Mouse (Mus musculus): Measurements from ENCODE around the gene Galntl6. TPM values are rescaled to one million over a fixed set of nuclear protein-coding genes. Genes with fewer than 3 reads are reported as not detected.
A peak's percentile ranks its signal among the peaks of the same experiment; 100 is the strongest.

Galntl6 gene
- total RNA-seq, 1 experiment, result 0.09 TPM

DNA sequence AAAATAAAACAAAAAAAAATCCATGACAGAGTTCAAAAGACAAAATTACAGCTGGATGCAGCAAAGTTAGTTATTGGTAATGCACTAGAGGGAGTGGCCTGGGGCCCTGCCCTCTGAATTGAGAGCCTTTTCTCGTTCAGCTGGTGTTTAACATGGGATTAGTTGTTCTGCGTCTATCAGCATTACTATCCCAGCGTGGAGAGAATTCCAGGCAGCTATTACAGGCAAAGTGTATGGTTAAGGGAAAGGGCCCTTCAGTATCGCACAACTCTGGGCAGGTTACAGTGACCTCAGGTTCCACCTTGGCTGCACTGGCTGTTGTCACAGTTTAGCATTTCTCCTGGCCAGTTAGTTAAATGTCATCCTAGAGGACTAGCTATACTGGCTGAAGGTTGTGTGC, 1107.3 kb downstream of the Galntl6 start:
- peaks cover 0 to 2% of the 10 kb centered on the region in 2 experiments; a peak in 1 of 4 replicates for H3K4me1 ChIP-seq (ENCODE audit: control insufficient read depth in 2 of 2, insufficient read depth in 2 of 2, low read length in 2 of 2, poor library complexity in 1 of 2)
- in situ Hi-C loops (cut with MboI; ENCODE audit: low sequenced_read_pairs in 2 of 2, unreplicated experiment in 2 of 2), result loop anchor here in 1 of 2 experiments (10.0 kb wide), 1 partner anchor 260 kb away; no protein-coding TSS in a partner anchor
- no peak for DNase-seq (ENCODE audit: low read depth, low spot score)
- no peak overlapping the region for H3K4me3 ChIP-seq (ENCODE audit: insufficient read depth in 1 of 2, low read depth in 1 of 2, low read length in 2 of 2, poor library complexity in 1 of 2, severe bottlenecking in 1 of 2)
- H3K9me3 ChIP-seq (ENCODE audit: control insufficient read depth, insufficient read depth, low read depth, low read length), result no peaks in the 10 kb centered on the region
- H3K36me3 ChIP-seq (ENCODE audit: control insufficient read depth, insufficient read depth, low read length, poor library complexity, severe bottlenecking), result no peaks in the 10 kb centered on the region
- TF ChIP-seq CHD2 (IDR thresholded peaks at IDR 0.05; ENCODE audit: low read depth, low read length) (no peak), ZC3H11A (IDR thresholded peaks at IDR 0.05; ENCODE audit: borderline replicate concordance, low read depth, low read length) (no peak), ZNF384 (IDR thresholded peaks at IDR 0.05; ENCODE audit: low read depth, low read length) (no peak), HCFC1 (IDR thresholded peaks at IDR 0.05; ENCODE audit: borderline replicate concordance, insufficient read depth, low read length) (no peak), MAFK (IDR thresholded peaks at IDR 0.05; ENCODE audit: insufficient read depth, low read depth, low read length) (no peak)
- H3K9ac ChIP-seq (ENCODE audit: insufficient read depth, low read depth, low read length, poor library complexity, severe bottlenecking), result no peak overlapping the region
- no peak overlapping the region for H3K27ac ChIP-seq (ENCODE audit: insufficient read depth, low read depth, low read length, poor library complexity, severe bottlenecking)

DNA sequence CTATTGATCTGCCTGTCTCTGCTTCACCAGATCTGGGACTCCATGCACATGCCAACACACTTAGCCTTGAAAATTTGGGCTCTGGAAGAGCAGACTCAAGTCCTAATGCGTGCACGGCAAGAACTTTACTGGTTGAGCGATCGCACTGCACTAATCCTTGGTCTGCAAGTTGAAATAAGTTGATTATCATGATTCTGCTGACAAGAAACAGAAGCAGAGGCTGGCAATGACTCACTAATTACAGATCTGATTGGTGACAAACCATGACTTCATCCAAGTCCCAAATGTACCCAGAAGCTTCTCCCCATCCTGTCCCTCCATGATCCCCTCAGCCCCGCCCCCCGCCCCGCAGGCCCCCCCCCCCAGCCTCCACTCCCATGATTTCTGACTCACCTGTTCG, 1108.6 kb downstream of the Galntl6 start:
- no peak overlapping the region for H3K27ac ChIP-seq (ENCODE audit: insufficient read depth, low read depth, low read length, poor library complexity, severe bottlenecking)
- no peak for TF ChIP-seq ZNF384 (IDR thresholded peaks at IDR 0.05; ENCODE audit: low read depth, low read length)
- in situ Hi-C loops (cut with MboI; ENCODE audit: low sequenced_read_pairs in 2 of 2, unreplicated experiment in 2 of 2), result loop anchor here in 1 of 2 experiments (10.0 kb wide), 1 partner anchor 259 kb away; no protein-coding TSS in a partner anchor
- no peak overlapping the region for H3K9ac ChIP-seq (ENCODE audit: insufficient read depth, low read depth, low read length, poor library complexity, severe bottlenecking)
- H3K4me3 ChIP-seq (ENCODE audit: insufficient read depth in 1 of 2, low read depth in 1 of 2, low read length in 2 of 2, poor library complexity in 1 of 2, severe bottlenecking in 1 of 2), result no peak overlapping the region
- no peaks in the 10 kb centered on the region for H3K36me3 ChIP-seq (ENCODE audit: control insufficient read depth, insufficient read depth, low read length, poor library complexity, severe bottlenecking)
- H3K4me1 ChIP-seq (ENCODE audit: control insufficient read depth in 2 of 2, insufficient read depth in 2 of 2, low read length in 2 of 2, poor library complexity in 1 of 2), result peaks cover 0 to 2% of the 10 kb centered on the region in 2 experiments; a peak in 1 of 4 replicates
- no peak for DNase-seq (ENCODE audit: low read depth, low spot score)
- no peaks in the 10 kb centered on the region for H3K9me3 ChIP-seq (ENCODE audit: control insufficient read depth, insufficient read depth, low read depth, low read length)

DNA sequence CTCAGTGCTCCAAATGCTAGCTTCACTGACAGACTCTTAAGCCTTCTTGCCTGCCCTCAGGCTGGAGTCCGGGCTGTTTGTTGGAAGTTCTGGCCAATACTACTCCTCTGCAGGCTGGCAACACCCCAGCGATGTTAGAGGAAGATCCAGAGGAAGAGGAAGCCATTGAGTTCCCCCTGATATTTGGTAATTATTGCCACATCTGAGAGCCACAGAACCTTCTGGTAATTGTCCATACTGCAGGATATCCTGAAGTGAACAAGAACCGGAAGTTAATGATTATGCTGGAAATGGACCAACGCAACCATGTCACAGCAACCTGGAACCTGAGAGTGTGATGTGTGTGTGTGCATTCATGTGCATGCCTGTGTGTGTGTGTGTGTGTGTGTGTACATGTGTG, 1111.2 kb downstream of the Galntl6 start:
- no peak for DNase-seq (ENCODE audit: low read depth, low spot score)
- Histone ChIP-seq H3K9me3 (ENCODE audit: control insufficient read depth, insufficient read depth, low read depth, low read length) (no peaks in the 10 kb centered on the region), H3K36me3 (ENCODE audit: control insufficient read depth, insufficient read depth, low read length, poor library complexity, severe bottlenecking) (no peaks in the 10 kb centered on the region), H3K4me1 (ENCODE audit: control insufficient read depth in 2 of 2, insufficient read depth in 2 of 2, low read length in 2 of 2, poor library complexity in 1 of 2) (peaks cover 0 to 2% of the 10 kb centered on the region in 2 experiments; a peak in 1 of 4 replicates), H3K9ac (ENCODE audit: insufficient read depth, low read depth, low read length, poor library complexity, severe bottlenecking) (no peak overlapping the region), H3K27ac (ENCODE audit: insufficient read depth, low read depth, low read length, poor library complexity, severe bottlenecking) (no peak overlapping the region), H3K4me3 (ENCODE audit: insufficient read depth in 1 of 2, low read depth in 1 of 2, low read length in 2 of 2, poor library complexity in 1 of 2, severe bottlenecking in 1 of 2) (no peak overlapping the region)
- in situ Hi-C loops (cut with MboI; ENCODE audit: low sequenced_read_pairs in 2 of 2, unreplicated experiment in 2 of 2), result loop anchor here in 1 of 2 experiments (10.0 kb wide), 1 partner anchor 256 kb away; no protein-coding TSS in a partner anchor
- TF ChIP-seq ZC3H11A (IDR thresholded peaks at IDR 0.05; ENCODE audit: borderline replicate concordance, low read depth, low read length) (no peak), ZNF384 (IDR thresholded peaks at IDR 0.05; ENCODE audit: low read depth, low read length) (no peak), HCFC1 (IDR thresholded peaks at IDR 0.05; ENCODE audit: borderline replicate concordance, insufficient read depth, low read length) (no peak), CHD2 (IDR thresholded peaks at IDR 0.05; ENCODE audit: low read depth, low read length) (no peak), MAFK (IDR thresholded peaks at IDR 0.05; ENCODE audit: insufficient read depth, low read depth, low read length) (no peak)

DNA sequence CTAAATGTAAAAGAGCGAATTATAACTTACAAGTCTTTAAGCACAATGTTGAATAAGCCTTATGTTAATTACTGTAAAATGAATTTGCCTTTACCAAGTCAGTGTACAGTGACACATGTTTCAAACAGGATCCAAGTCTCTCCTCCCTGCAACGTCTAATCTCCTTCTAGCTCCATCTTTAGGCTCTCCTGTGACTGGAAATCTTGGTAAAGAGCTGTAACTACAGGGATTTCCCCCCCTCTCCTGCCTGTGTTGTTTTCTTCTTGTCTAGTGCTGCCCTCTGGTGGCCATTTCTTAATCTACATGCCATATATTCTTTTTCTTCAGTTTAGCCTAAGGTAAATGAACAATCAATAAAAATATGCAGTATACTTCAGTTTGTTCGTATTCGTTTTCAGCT, 1112.1 kb downstream of the Galntl6 start:
- in situ Hi-C loops (cut with MboI; ENCODE audit: low sequenced_read_pairs in 2 of 2, unreplicated experiment in 2 of 2), result loop anchor here in 1 of 2 experiments (10.0 kb wide), 1 partner anchor 256 kb away; no protein-coding TSS in a partner anchor
- Histone ChIP-seq H3K9me3 (ENCODE audit: control insufficient read depth, insufficient read depth, low read depth, low read length) (no peaks in the 10 kb centered on the region), H3K36me3 (ENCODE audit: control insufficient read depth, insufficient read depth, low read length, poor library complexity, severe bottlenecking) (no peaks in the 10 kb centered on the region), H3K4me1 (ENCODE audit: control insufficient read depth in 2 of 2, insufficient read depth in 2 of 2, low read length in 2 of 2, poor library complexity in 1 of 2) (peaks cover 0 to 2% of the 10 kb centered on the region in 2 experiments; a peak in 1 of 4 replicates), H3K27ac (ENCODE audit: insufficient read depth, low read depth, low read length, poor library complexity, severe bottlenecking) (no peak overlapping the region), H3K4me3 (ENCODE audit: insufficient read depth in 1 of 2, low read depth in 1 of 2, low read length in 2 of 2, poor library complexity in 1 of 2, severe bottlenecking in 1 of 2) (no peak overlapping the region), H3K9ac (ENCODE audit: insufficient read depth, low read depth, low read length, poor library complexity, severe bottlenecking) (no peak overlapping the region)
- TF ChIP-seq ZNF384 (IDR thresholded peaks at IDR 0.05; ENCODE audit: low read depth, low read length) (no peak), MAFK (IDR thresholded peaks at IDR 0.05; ENCODE audit: insufficient read depth, low read depth, low read length) (no peak), ZC3H11A (IDR thresholded peaks at IDR 0.05; ENCODE audit: borderline replicate concordance, low read depth, low read length) (peak; percentile 97)
- DNase-seq (ENCODE audit: low read depth, low spot score), result peak; percentile 91

DNA sequence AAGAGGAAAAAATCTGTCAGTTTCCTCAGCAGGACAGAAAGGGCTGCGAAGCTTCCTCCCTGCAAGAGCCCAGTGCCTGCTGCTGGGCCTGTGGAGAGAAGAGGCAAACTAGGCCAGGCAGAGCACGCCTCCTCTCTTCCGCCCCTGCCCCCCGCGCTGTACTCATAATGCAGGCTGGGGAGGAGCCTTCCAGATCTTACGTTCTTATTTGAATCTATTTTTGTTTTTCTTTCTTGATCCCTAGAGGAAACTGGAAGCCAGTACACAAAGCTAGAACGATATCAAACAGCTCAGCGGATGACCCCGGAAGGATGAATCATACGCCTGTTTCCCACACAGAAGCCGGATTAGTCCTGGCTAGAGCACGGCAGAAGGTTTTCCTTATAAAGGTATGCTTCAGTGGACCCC, 1112.6 kb downstream of the Galntl6 start:
- no peak for DNase-seq (ENCODE audit: low read depth, low spot score)
- in situ Hi-C loops (cut with MboI; ENCODE audit: low sequenced_read_pairs in 2 of 2, unreplicated experiment in 2 of 2), result loop anchor here (5.0 to 25.0 kb wide), 6 partner anchors 222 to 372 kb away; no protein-coding TSS in a partner anchor
- H3K9ac ChIP-seq (ENCODE audit: insufficient read depth, low read depth, low read length, poor library complexity, severe bottlenecking), result no peak overlapping the region
- peaks cover 0 to 2% of the 10 kb centered on the region in 2 experiments; a peak in 1 of 4 replicates for H3K4me1 ChIP-seq (ENCODE audit: control insufficient read depth in 2 of 2, insufficient read depth in 2 of 2, low read length in 2 of 2, poor library complexity in 1 of 2)
- H3K4me3 ChIP-seq (ENCODE audit: insufficient read depth in 1 of 2, low read depth in 1 of 2, low read length in 2 of 2, poor library complexity in 1 of 2, severe bottlenecking in 1 of 2), result no peak overlapping the region
- no peak overlapping the region for H3K27ac ChIP-seq (ENCODE audit: insufficient read depth, low read depth, low read length, poor library complexity, severe bottlenecking)
- H3K9me3 ChIP-seq (ENCODE audit: control insufficient read depth, insufficient read depth, low read depth, low read length), result no peaks in the 10 kb centered on the region
- no peaks in the 10 kb centered on the region for H3K36me3 ChIP-seq (ENCODE audit: control insufficient read depth, insufficient read depth, low read length, poor library complexity, severe bottlenecking)
- TF ChIP-seq ZNF384 (IDR thresholded peaks at IDR 0.05; ENCODE audit: low read depth, low read length) (no peak), CHD2 (IDR thresholded peaks at IDR 0.05; ENCODE audit: low read depth, low read length) (no peak), HCFC1 (IDR thresholded peaks at IDR 0.05; ENCODE audit: borderline replicate concordance, insufficient read depth, low read length) (no peak), MAFK (IDR thresholded peaks at IDR 0.05; ENCODE audit: insufficient read depth, low read depth, low read length) (no peak), ZC3H11A (IDR thresholded peaks at IDR 0.05; ENCODE audit: borderline replicate concordance, low read depth, low read length) (no peak)

All from ES-E14 (cell line).